Mouse (Mus musculus) thymus, adult 2 months (tissue): Measurements from ENCODE around the gene BC051019.

Source experiments
- CTCF ChIP-seq: fragments of 200-500 bp; IDR thresholded peaks from 2 replicates; pipeline ENCODE4 v1.5.1; 2012; ENCODE audit warnings: mild to moderate bottlenecking, control low read depth, low read length, moderate library complexity, borderline replicate concordance; ENCODE audit not compliant: control insufficient read depth, poor library complexity, insufficient read depth; ENCODE audit errors: extremely low read depth
- POLR2A ChIP-seq: fragments of 200-500 bp; IDR thresholded peaks from 2 replicates; pipeline ENCODE4 v1.6.1; 2012; ENCODE audit warnings: mild to moderate bottlenecking, low read length, control low read depth, moderate library complexity; ENCODE audit not compliant: control insufficient read depth, poor library complexity, insufficient read depth; ENCODE audit errors: extremely low read depth

GRCm38 (mm10) chr7:109764009-109764408 is 40.4 kb upstream of the BC051019 start:
- no peak for TF ChIP-seq CTCF
- TF ChIP-seq POLR2A: no peak
